Mouse (Mus musculus) liver, adult 2 months (tissue): ENCODE results near the gene Pard6b.

Experiments
- CTCF ChIP-seq: fragments of 200-500 bp; IDR thresholded peaks from 2 replicates; pipeline ENCODE4 v1.5.1; 2011; ENCODE audit warnings: low read depth, low read length, control low read depth
- POLR2A ChIP-seq: fragments of 200-500 bp; IDR thresholded peaks from 2 replicates; pipeline ENCODE4 v1.6.1; 2011; ENCODE audit warnings: low read length, control low read depth; ENCODE audit not compliant: insufficient read depth; ENCODE audit errors: extremely low read depth

- TF ChIP-seq POLR2A = no peak
- no peak for TF ChIP-seq CTCF
These were observed 38.3 kb downstream of the Pard6b start for GRCm38 (mm10) chr2:168119123-168119522.
